Mouse (Mus musculus): ENCODE results near the gene Dnajb2. TPM values are rescaled to one million over a fixed set of nuclear protein-coding genes. Genes with fewer than 3 reads are reported as not detected.
A peak's percentile ranks its signal among the peaks of the same experiment; 100 is the strongest.

Dnajb2 gene
- total RNA-seq, 2 experiments from 2014 or later: 40.5 to 42.5 TPM

GRCm38 (mm10) chr1:75248041-75248772 lies 12.0 kb downstream of the Dnajb2 start:
- DNase-seq (ENCODE audit: low spot score in 2 of 2): no peak

GRCm38 (mm10) chr1:75250498-75250897 lies 14.3 kb downstream of the Dnajb2 start:
- no peak for DNase-seq (ENCODE audit: low spot score in 2 of 2)

GRCm38 (mm10) chr1:75251112-75251970 lies 15.1 kb downstream of the Dnajb2 start:
- DNase-seq (ENCODE audit: low spot score in 2 of 2): peak in 1 of 2 experiments; percentile 53

DNA sequence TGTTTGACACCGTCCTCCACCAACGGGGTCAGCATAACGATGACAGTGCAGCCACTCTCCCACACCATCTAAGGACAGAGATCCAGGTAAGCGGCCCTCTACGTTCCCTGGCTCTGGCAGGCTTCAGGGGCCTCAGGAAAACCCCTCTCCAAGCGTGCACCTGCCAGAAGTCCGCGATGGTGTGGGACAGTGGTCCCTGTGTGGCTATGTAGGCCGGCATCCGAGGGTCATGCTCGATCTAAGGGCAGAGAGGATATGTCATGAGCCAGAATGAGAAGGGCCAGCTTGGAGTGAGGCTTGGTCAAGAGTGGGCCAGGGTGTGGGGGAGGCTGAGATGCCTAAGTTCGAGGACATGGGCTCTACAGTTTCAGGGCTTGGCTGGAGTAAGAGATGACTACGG lies 16.1 kb downstream of the Dnajb2 start:
- no peak for DNase-seq (ENCODE audit: low spot score in 2 of 2)

DNA sequence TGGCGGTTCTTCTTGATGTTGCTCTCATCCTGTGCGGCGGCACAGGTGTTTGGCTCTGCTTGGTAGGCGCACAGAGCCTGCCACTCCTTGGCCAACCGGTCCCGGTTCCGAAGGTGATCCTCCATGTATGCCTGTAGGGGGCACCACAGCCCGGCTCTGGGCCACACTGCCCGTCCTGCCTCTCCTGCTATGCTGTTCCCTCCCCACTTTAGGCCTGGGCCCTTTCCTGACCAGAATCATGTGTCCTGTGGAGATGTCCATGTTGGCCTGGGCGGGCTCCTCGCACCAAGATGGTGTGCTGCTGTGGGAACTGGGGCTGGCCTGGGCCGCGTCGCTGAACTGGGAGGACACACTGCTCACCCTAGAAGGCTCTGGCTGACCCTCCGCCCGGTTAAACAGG lies 16.8 kb downstream of the Dnajb2 start:
- DNase-seq (ENCODE audit: low spot score in 2 of 2): no peak

DNA sequence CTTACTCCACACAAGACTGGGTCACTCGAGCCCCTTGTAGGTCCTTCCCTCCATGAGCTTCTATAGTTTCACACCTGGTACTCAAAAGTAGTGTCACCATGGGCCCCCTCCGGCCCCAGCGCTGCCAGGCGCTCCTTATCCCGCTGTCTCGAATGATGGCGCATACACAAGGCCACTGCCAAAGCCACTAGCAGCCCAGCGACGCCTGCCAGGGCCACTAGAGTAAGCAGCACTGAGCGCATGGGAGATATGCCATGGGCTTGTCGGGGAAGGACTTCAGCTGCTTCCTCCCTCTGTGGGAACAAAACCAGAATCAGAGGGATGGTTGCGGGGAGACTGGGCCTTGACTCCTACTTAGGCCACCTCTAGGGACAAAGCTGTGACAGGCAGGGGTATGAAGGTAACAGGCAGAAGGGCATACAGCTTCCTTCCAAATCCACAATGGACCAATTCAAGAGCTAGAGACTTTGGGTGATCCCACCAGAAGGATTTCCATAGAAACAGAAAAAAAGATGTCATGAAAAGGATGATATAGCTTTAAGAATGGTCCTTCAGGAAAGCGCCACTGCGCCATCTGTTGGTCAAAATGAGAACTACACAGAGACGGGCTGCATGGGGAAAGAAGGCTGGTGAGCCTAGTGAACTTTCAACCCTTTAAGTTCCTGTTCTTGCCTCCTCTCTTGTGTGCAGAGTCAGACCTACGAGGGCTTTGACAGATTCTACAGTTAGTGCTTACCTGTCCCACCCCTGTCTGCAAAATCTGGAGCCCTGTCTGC lies 17.8 kb downstream of the Dnajb2 start:
- DNase-seq (ENCODE audit: low spot score in 2 of 2): peak in 1 of 2 experiments; percentile 59

DNA sequence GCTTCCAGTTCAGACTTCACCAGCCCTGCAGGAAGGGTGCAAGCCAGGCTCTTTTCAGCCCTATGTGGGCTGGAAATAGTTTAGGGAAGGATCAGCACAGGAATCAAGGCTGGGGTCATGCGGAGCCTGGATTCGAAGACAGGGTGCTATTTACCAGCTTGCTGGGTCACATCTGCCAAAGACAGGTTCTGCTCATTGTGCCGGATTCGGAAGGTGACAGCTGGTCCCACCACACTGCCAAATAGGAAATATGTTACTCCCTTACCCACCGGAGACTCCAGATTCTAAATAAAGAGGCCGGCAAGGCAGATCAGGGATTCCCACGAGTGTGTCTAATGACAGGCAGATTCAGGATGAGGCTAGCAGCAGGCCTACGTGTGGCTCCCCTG lies 18.4 kb downstream of the Dnajb2 start:
- DNase-seq (ENCODE audit: low spot score in 2 of 2): no peak

DNA sequence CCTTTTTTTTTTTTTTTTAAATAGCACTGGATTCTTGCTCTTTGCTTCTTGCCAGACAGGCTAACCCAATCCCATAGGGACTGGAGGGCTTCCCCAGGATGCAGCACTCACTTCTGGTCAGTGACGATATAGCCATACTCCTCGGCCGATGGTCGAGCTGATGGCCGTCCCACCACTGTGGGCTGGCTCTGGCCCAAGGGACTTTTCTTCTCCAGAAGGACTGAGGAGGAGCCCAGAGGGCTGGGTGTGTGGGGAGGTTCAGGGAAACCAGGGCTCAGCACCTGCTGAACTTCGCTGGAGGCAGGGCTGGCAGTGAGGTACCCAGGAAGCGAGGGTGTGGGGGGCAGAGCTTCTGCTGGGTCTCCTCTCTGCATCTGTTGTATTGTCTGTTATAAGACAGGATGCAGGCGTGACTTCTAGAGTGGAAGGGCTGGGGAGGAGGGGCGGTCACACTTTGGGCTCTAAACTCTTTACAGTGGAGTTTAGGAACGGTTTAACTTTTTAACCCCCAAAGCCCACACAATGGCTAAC lies 19.4 kb downstream of the Dnajb2 start:
- no peak for DNase-seq (ENCODE audit: low spot score in 2 of 2)

DNA sequence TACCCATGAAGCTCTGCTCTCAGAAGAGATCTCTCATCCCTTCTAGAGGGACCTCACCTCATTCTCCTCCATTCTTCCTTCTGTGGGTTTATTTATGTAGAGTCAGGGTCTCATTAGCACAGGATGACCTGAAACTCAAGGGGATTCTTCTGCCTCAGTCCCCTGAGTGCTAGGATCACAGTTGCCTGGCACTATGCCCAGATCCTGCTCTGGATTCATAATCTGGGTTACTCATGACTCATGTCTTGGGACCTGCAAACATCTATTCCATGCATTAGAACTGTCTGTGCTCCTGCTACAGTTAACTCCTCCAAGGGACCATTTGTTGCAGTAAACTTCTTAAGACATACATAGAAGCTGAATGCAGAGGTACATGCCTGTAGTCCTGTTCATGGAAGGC lies 25.1 kb downstream of the Dnajb2 start:
- DNase-seq (ENCODE audit: low spot score in 2 of 2): no peak

GRCm38 (mm10) chr1:75262969-75263951 lies 27.1 kb downstream of the Dnajb2 start:
- DNase-seq (ENCODE audit: low spot score in 2 of 2): no peak

DNA sequence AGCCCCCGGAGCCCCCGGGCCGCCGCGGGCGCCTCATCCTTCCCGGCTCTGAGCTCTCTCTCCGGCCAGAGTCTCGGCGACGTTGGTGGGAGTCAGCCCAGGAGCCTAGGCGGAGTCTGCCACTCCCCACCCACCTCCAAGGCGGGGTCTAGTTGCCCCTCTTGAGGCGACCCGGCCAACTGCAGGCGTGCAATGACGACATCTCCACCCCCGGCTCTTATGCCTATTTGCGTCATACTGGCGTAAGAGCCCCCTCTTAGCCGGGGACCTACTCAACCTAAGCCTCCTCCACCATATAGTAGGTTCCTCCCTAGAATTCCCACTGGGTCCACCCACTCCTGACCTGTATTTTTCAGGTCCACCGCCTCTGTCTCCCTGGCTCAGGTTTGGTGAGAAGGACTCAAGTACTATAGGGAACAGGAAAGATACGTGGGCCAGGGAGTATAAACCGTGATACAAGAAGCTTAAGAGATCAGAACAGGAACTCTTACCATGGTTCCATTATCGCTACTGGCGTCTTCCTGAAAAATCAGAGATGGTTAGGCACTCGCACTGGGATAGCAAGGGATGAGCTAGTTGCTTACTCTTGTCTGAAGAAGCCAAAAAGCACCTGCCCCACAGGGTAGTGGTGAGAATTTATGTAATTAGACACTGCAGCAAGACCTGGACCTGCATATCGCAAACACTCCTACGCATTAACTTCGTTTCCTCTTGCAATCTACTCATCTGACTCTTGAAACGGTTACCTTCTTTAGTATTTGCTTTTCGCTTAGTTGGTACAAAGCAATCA lies 28.1 kb downstream of the Dnajb2 start, which contains the start of gene Ptprn:
Gene Ptprn, minus strand, starts transcription at position 412 of the 790 bp plus-strand sequence.
- no peak for DNase-seq (ENCODE audit: low spot score in 2 of 2)

GRCm38 (mm10) chr1:75277195-75278188 lies 41.3 kb downstream of the Dnajb2 start:
- no peak for DNase-seq (ENCODE audit: low spot score in 2 of 2)

DNA sequence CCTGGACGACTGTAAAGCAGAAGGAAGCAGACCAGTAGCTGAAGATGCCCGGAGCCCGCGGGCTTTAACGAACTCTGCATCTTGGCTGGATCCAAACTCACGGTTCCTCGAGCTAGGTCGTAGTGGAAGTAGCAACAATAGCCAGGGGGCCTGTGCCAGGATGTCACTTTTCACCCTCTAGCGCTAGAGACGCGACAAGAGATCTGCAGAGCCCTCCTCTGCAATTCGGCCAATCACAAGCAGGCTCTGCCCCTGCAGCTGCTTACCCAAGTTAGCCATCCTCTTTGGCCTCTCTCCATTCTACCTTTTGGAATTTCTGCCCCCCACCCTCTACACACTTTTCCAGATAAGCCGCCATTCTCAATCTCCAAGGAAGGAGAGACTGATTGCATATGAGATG lies 42.0 kb downstream of the Dnajb2 start, which contains the start of gene Resp18:
Gene Resp18, minus strand, starts transcription at position 188 of the 400 bp plus-strand sequence.
- no peak for DNase-seq (ENCODE audit: low spot score in 2 of 2)

- no peak for DNase-seq (ENCODE audit: low spot score in 2 of 2)
Observed at GRCm38 (mm10) chr1:75283017-75283416, 46.8 kb downstream of the Dnajb2 start.

GRCm38 (mm10) chr1:75284911-75285310 lies 48.7 kb downstream of the Dnajb2 start:
- DNase-seq (ENCODE audit: low spot score in 2 of 2): no peak

DNA sequence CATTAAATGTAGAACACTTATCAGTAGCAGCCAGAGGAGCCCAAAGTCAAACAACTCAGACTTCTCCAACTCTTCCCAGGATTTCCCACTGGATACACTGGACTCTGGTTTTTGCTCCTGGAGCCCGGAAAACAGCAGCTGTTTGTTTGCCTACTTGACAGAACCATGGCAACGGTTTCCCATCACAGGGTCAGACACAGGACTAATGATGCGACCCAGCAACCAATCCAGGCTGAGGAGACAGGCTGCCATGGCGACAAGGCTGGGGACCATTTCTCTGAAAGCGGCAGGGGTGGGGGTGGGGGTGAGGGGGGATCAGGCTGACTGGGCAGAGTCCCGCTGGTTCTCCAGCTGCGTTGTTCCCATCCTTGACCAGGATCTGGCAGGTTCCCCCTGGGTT lies 53.2 kb downstream of the Dnajb2 start:
- no peak for DNase-seq (ENCODE audit: low spot score in 2 of 2)

GRCm38 (mm10) chr1:75289888-75290431 lies 53.8 kb downstream of the Dnajb2 start:
- no peak for DNase-seq (ENCODE audit: low spot score in 2 of 2)

- DNase-seq (ENCODE audit: low spot score in 2 of 2): no peak
Observed at GRCm38 (mm10) chr1:75290582-75290981, 54.4 kb downstream of the Dnajb2 start.

All from adrenal gland, postnatal 4 days (tissue).